Mouse (Mus musculus): ENCODE data around the gene Cd300lf. TPM values are rescaled to one million over a fixed set of nuclear protein-coding genes. Genes with fewer than 3 reads are reported as not detected.

Cd300lf gene
- polyA plus RNA-seq, 1 experiment from 2014 or later = 0.17 TPM

- ATAC-seq (ENCODE audit: low FRiP score, low read depth) = no peak
- no peak overlapping the region for H3K27ac ChIP-seq (replicated peaks)
- no peak overlapping the region for H3K4me2 ChIP-seq
- no peak overlapping the region for H3K4me3 ChIP-seq
- 0 out of 2 replicates have a peak, but pooled peaks cover 4% of the 10 kb centered on the region for H3K9me3 ChIP-seq
- H3K27me3 ChIP-seq = peaks cover 50% of the 10 kb centered on the region
- no peaks in the 10 kb centered on the region for H3K36me3 ChIP-seq
- H3K4me1 ChIP-seq (replicated peaks) = peaks cover 17% of the 10 kb centered on the region
- no peak overlapping the region for H3K9ac ChIP-seq
- WGBS = 39% methylated on average over 12 of the region's 12 CpGs
Measured at GRCm38 (mm10) chr11:115157933-115158719, 24.3 kb upstream of the Cd300lf start.

GRCm38 (mm10) chr11:115155053-115155634, 21.4 kb upstream of the Cd300lf start:
- no peak for ATAC-seq (ENCODE audit: low FRiP score, low read depth)
- H3K27me3 ChIP-seq = peaks cover 37% of the 10 kb centered on the region
- WGBS = 25% methylated on average over 5 of the region's 5 CpGs

GRCm38 (mm10) chr11:115153699-115154292, 20.0 kb upstream of the Cd300lf start:
- H3K27me3 ChIP-seq = peaks cover 37% of the 10 kb centered on the region
- H3K36me3 ChIP-seq = no peaks in the 10 kb centered on the region
- no peak overlapping the region for H3K9ac ChIP-seq
- peak; percentile 45; the same call in 1 of the 2 replicates for ATAC-seq (ENCODE audit: low FRiP score, low read depth)
- H3K4me2 ChIP-seq = peak overlapping the region; percentile 50
- no peak overlapping the region for H3K27ac ChIP-seq (replicated peaks)
- no peaks in the 10 kb centered on the region for H3K9me3 ChIP-seq
- H3K4me3 ChIP-seq = peak overlapping the region; percentile 29
- WGBS = under 1% methylated on average over 35 of the region's 35 CpGs
- peaks cover 21% of the 10 kb centered on the region for H3K4me1 ChIP-seq (replicated peaks)

More at GRCm38 (mm10) chr11:115155053-115155634, 21.4 kb upstream of the Cd300lf start:
- Histone ChIP-seq H3K4me2 (no peak overlapping the region), H3K9me3 (0 out of 2 replicates have a peak, but pooled peaks cover 4% of the 10 kb centered on the region), H3K4me1 (replicated peaks) (peaks cover 21% of the 10 kb centered on the region), H3K36me3 (no peaks in the 10 kb centered on the region), H3K27ac (replicated peaks) (no peak overlapping the region), H3K9ac (no peak overlapping the region), H3K4me3 (no peak overlapping the region)

- H3K4me1 ChIP-seq (replicated peaks) = peaks cover 21% of the 10 kb centered on the region
- no peak overlapping the region for H3K27ac ChIP-seq (replicated peaks)
- ATAC-seq (ENCODE audit: low FRiP score, low read depth) = no peak
- H3K4me2 ChIP-seq = no peak overlapping the region
- H3K36me3 ChIP-seq = no peaks in the 10 kb centered on the region
- peaks cover 37% of the 10 kb centered on the region for H3K27me3 ChIP-seq
- WGBS = 80% methylated on average over 9 of the region's 9 CpGs
- no peak overlapping the region for H3K4me3 ChIP-seq
- no peaks in the 10 kb centered on the region for H3K9me3 ChIP-seq
- H3K9ac ChIP-seq = no peak overlapping the region
Measured at GRCm38 (mm10) chr11:115153088-115153487, 19.3 kb upstream of the Cd300lf start.

GRCm38 (mm10) chr11:115151755-115152429, 18.1 kb upstream of the Cd300lf start:
- ATAC-seq (ENCODE audit: low FRiP score, low read depth) = peak; percentile 83
- H3K4me3 ChIP-seq = peak overlapping the region; percentile 33

GRCm38 (mm10) chr11:115150741-115151254, 17.0 kb upstream of the Cd300lf start:
- Histone ChIP-seq H3K9me3 (no peaks in the 10 kb centered on the region), H3K36me3 (no peaks in the 10 kb centered on the region), H3K9ac (no peak overlapping the region), H3K27me3 (peaks cover 27% of the 10 kb centered on the region), H3K4me2 (peak overlapping the region; percentile 61; the same call in 1 of the 2 replicates), H3K4me1 (replicated peaks) (peaks cover 21% of the 10 kb centered on the region), H3K27ac (replicated peaks) (no peak overlapping the region), H3K4me3 (no peak overlapping the region)
- 71% methylated on average over 6 of the region's 6 CpGs for WGBS
- ATAC-seq (ENCODE audit: low FRiP score, low read depth) = no peak

More at GRCm38 (mm10) chr11:115151755-115152429, 18.1 kb upstream of the Cd300lf start:
- Histone ChIP-seq H3K9me3 (no peaks in the 10 kb centered on the region), H3K27ac (replicated peaks) (no peak overlapping the region), H3K4me2 (peak overlapping the region; percentile 61), H3K27me3 (peaks cover 36% of the 10 kb centered on the region), H3K36me3 (no peaks in the 10 kb centered on the region), H3K9ac (peak overlapping the region; percentile 40), H3K4me1 (replicated peaks) (peaks cover 21% of the 10 kb centered on the region)
- 8% methylated on average over 15 of the region's 15 CpGs for WGBS

GRCm38 (mm10) chr11:115147813-115148212, 14.0 kb upstream of the Cd300lf start:
- no peak overlapping the region for H3K9ac ChIP-seq
- 87% methylated on average over 4 of the region's 4 CpGs for WGBS
- ATAC-seq (ENCODE audit: low FRiP score, low read depth) = no peak

GRCm38 (mm10) chr11:115141970-115142369, 8.2 kb upstream of the Cd300lf start:
- ATAC-seq (ENCODE audit: low FRiP score, low read depth) = no peak
- Histone ChIP-seq H3K36me3 (no peaks in the 10 kb centered on the region), H3K9me3 (no peaks in the 10 kb centered on the region), H3K27ac (replicated peaks) (no peak overlapping the region), H3K4me3 (no peak overlapping the region), H3K4me2 (no peak overlapping the region), H3K9ac (no peak overlapping the region), H3K4me1 (replicated peaks) (no peaks in the 10 kb centered on the region), H3K27me3 (no peaks in the 10 kb centered on the region)
- 87% methylated on average over 2 of the region's 2 CpGs for WGBS

More at GRCm38 (mm10) chr11:115147813-115148212, 14.0 kb upstream of the Cd300lf start:
- Histone ChIP-seq H3K4me3 (no peak overlapping the region), H3K4me1 (replicated peaks) (peaks cover 12% of the 10 kb centered on the region), H3K27me3 (peaks cover 3% of the 10 kb centered on the region; the same call in 1 of the 2 replicates), H3K9me3 (no peaks in the 10 kb centered on the region), H3K27ac (replicated peaks) (no peak overlapping the region), H3K4me2 (no peak overlapping the region), H3K36me3 (no peaks in the 10 kb centered on the region)

GRCm38 (mm10) chr11:115138597-115139262, 4.9 kb upstream of the Cd300lf start:
- Histone ChIP-seq H3K9me3 (no peaks in the 10 kb centered on the region), H3K4me3 (no peak overlapping the region), H3K9ac (no peak overlapping the region), H3K27ac (replicated peaks) (no peak overlapping the region), H3K27me3 (no peaks in the 10 kb centered on the region), H3K36me3 (no peaks in the 10 kb centered on the region), H3K4me2 (no peak overlapping the region), H3K4me1 (replicated peaks) (no peaks in the 10 kb centered on the region)
- no peak for ATAC-seq (ENCODE audit: low FRiP score, low read depth)
- 85% methylated on average over 5 of the region's 5 CpGs for WGBS

GRCm38 (mm10) chr11:115131768-115132381, 1.9 kb downstream of the Cd300lf start:
- no peak overlapping the region for H3K4me3 ChIP-seq
- no peak for ATAC-seq (ENCODE audit: low FRiP score, low read depth)
- H3K27me3 ChIP-seq = no peaks in the 10 kb centered on the region
- WGBS = 87% methylated on average over 8 of the region's 8 CpGs
- no peak overlapping the region for H3K27ac ChIP-seq (replicated peaks)
- no peak overlapping the region for H3K9ac ChIP-seq
- H3K9me3 ChIP-seq = no peaks in the 10 kb centered on the region
- no peaks in the 10 kb centered on the region for H3K36me3 ChIP-seq
- no peak overlapping the region for H3K4me2 ChIP-seq
- no peaks in the 10 kb centered on the region for H3K4me1 ChIP-seq (replicated peaks)
